ENCODE assay signal across 13 mouse cellular contexts in genomic region chr3:84060128-84060527, GRCm38 (mm10). TPM values are rescaled to one million over a fixed set of nuclear protein-coding genes. Genes with fewer than 3 reads are reported as not detected.
DNase-seq lines count a peak whose midpoint lies in the region; ATAC-seq and TF ChIP-seq lines count a peak whose summit lies in the region.
"Had no signal": no experiment of that assay in that cellular context is flagged by ENCODE, and none has a peak within 500 bp of the region (broad histone marks: within the 10 kb centered on the region; RNA-seq: fewer than 3 reads in every experiment).

No protein-coding gene starts in this region.

- no peak overlapping the region for H3K9ac ChIP-seq in forebrain, embryonic 16.5 days (replicated peaks; ENCODE audit: low read depth, low read length)
- no peak overlapping the region for H3K9ac ChIP-seq in forebrain, embryonic 11.5 days (ENCODE audit: low read length)
- H3K9ac ChIP-seq in liver, postnatal 0 days (replicated peaks) = no peak overlapping the region
- H3K9ac ChIP-seq in liver, embryonic 12.5 days = no peak overlapping the region
- H3K9ac ChIP-seq in limb, embryonic 15.5 days = no peak overlapping the region
- H3K9ac ChIP-seq in hindbrain, embryonic 12.5 days = no peak overlapping the region
- H3K9ac ChIP-seq: hindbrain, embryonic 13.5 days had no signal

- WGBS in forebrain, embryonic 16.5 days = 52% methylated on average over 4 of the region's 4 CpGs
- 74% methylated on average over 4 of the region's 4 CpGs for WGBS in forebrain, embryonic 11.5 days
- WGBS in liver, postnatal 0 days (ENCODE audit: insufficient replicate concordance) = 52% methylated on average over 4 of the region's 4 CpGs
- 52% methylated on average over 4 of the region's 4 CpGs for WGBS in liver, embryonic 12.5 days (ENCODE audit: insufficient replicate concordance)
- 31% methylated on average over 4 of the region's 4 CpGs for WGBS in embryonic facial prominence, embryonic 10.5 days
- WGBS in limb, embryonic 15.5 days = 15% methylated on average over 4 of the region's 4 CpGs
- 58% methylated on average over 4 of the region's 4 CpGs for WGBS in hindbrain, embryonic 12.5 days

- no peaks in the 10 kb centered on the region for H3K36me3 ChIP-seq in forebrain, embryonic 16.5 days (ENCODE audit: control insufficient read depth, insufficient read depth)
- H3K36me3 ChIP-seq in forebrain, embryonic 11.5 days (ENCODE audit: control insufficient read depth, insufficient read depth, low read length) = no peaks in the 10 kb centered on the region
- H3K36me3 ChIP-seq in liver, postnatal 0 days (replicated peaks; ENCODE audit: insufficient read depth, low read length) = no peaks in the 10 kb centered on the region
- H3K36me3 ChIP-seq in liver, embryonic 12.5 days = no peaks in the 10 kb centered on the region
- H3K36me3 ChIP-seq in embryonic facial prominence, embryonic 10.5 days (replicated peaks) = no peaks in the 10 kb centered on the region
- H3K36me3 ChIP-seq in limb, embryonic 15.5 days = no peaks in the 10 kb centered on the region
- no peaks in the 10 kb centered on the region for H3K36me3 ChIP-seq in hindbrain, embryonic 12.5 days
- H3K36me3 ChIP-seq: hindbrain, embryonic 13.5 days had no signal

- 0 out of 2 replicates have a peak, but pooled peaks have one; percentile 18 for ATAC-seq in forebrain, embryonic 16.5 days
- ATAC-seq in forebrain, embryonic 11.5 days (replicated peaks; ENCODE audit: low FRiP score) = no peak
- ATAC-seq in liver, postnatal 0 days = no peak
- ATAC-seq in liver, embryonic 12.5 days = no peak
- ATAC-seq in limb, embryonic 15.5 days (ENCODE audit: insufficient number of reproducible peaks, low FRiP score, low TSS enrichment, low read depth) = no peak
- no peak for ATAC-seq in hindbrain, embryonic 12.5 days (ENCODE audit: low FRiP score)
- no peak for ATAC-seq in erythroblast, adult 5-6 weeks (replicated peaks; ENCODE audit: low FRiP score, poor library complexity, severe bottlenecking)

- no peaks in the 10 kb centered on the region for H3K9me3 ChIP-seq in forebrain, embryonic 16.5 days (ENCODE audit: control insufficient read depth, low read length)
- no peaks in the 10 kb centered on the region for H3K9me3 ChIP-seq in forebrain, embryonic 11.5 days (ENCODE audit: control insufficient read depth, low read length)
- H3K9me3 ChIP-seq in liver, postnatal 0 days (ENCODE audit: low read length) = no peaks in the 10 kb centered on the region; the same call in 1 of the 2 replicates
- no peaks in the 10 kb centered on the region for H3K9me3 ChIP-seq in liver, embryonic 12.5 days (replicated peaks)
- peaks cover 10% of the 10 kb centered on the region; the same call in 1 of the 2 replicates for H3K9me3 ChIP-seq in embryonic facial prominence, embryonic 10.5 days
- H3K9me3 ChIP-seq in limb, embryonic 15.5 days = no peaks in the 10 kb centered on the region
- H3K9me3 ChIP-seq in hindbrain, embryonic 12.5 days (replicated peaks) = 0 out of 2 replicates have a peak, but pooled peaks cover 2% of the 10 kb centered on the region

- DNase-seq in forebrain, embryonic 11.5 days (ENCODE audit: low spot score) = no peak
- no peak for DNase-seq in liver, postnatal 0 days
- no peak for DNase-seq in embryonic facial prominence, embryonic 10.5 days (ENCODE audit: low spot score)
- DNase-seq: cerebellum, adult 2 months; kidney, adult 18-20 months; spleen, adult 18-20 months had no signal

- no peaks in the 10 kb centered on the region for H3K27me3 ChIP-seq in forebrain, embryonic 16.5 days (replicated peaks; ENCODE audit: control insufficient read depth, insufficient read depth, low read length)
- H3K27me3 ChIP-seq in forebrain, embryonic 11.5 days (ENCODE audit: control insufficient read depth, insufficient read depth, low read length) = no peaks in the 10 kb centered on the region
- no peaks in the 10 kb centered on the region for H3K27me3 ChIP-seq in liver, postnatal 0 days (ENCODE audit: insufficient read depth, low read length)
- H3K27me3 ChIP-seq in liver, embryonic 12.5 days (replicated peaks) = no peaks in the 10 kb centered on the region
- H3K27me3 ChIP-seq in embryonic facial prominence, embryonic 10.5 days (replicated peaks; ENCODE audit: low read depth, poor library complexity, severe bottlenecking) = no peaks in the 10 kb centered on the region
- H3K27me3 ChIP-seq in limb, embryonic 15.5 days = no peaks in the 10 kb centered on the region
- H3K27me3 ChIP-seq in hindbrain, embryonic 12.5 days = no peaks in the 10 kb centered on the region
- H3K27me3 ChIP-seq: hindbrain, embryonic 13.5 days had no signal

- no peak overlapping the region for H3K4me3 ChIP-seq in forebrain, embryonic 16.5 days (replicated peaks; ENCODE audit: low read length)
- no peak overlapping the region for H3K4me3 ChIP-seq in forebrain, embryonic 11.5 days (ENCODE audit: low read depth, low read length)
- no peak overlapping the region for H3K4me3 ChIP-seq in liver, postnatal 0 days (ENCODE audit: low read depth, low read length)
- H3K4me3 ChIP-seq in liver, embryonic 12.5 days = no peak overlapping the region
- H3K4me3 ChIP-seq in embryonic facial prominence, embryonic 10.5 days = no peak overlapping the region
- no peak overlapping the region for H3K4me3 ChIP-seq in limb, embryonic 15.5 days
- no peak overlapping the region for H3K4me3 ChIP-seq in hindbrain, embryonic 12.5 days
- H3K4me3 ChIP-seq: hindbrain, embryonic 13.5 days had no signal

- H3K27ac ChIP-seq in forebrain, embryonic 16.5 days (ENCODE audit: low read length) = peak overlapping the region; percentile 50
- no peak overlapping the region for H3K27ac ChIP-seq in forebrain, embryonic 11.5 days (ENCODE audit: low read depth, low read length)
- peak overlapping the region; percentile 16; the same call in 1 of the 2 replicates for H3K27ac ChIP-seq in liver, postnatal 0 days (ENCODE audit: low read depth)
- no peak overlapping the region for H3K27ac ChIP-seq in liver, embryonic 12.5 days
- peak overlapping the region; percentile 80 for H3K27ac ChIP-seq in embryonic facial prominence, embryonic 10.5 days (replicated peaks)
- peak overlapping the region; percentile 77; the same call in 1 of the 2 replicates for H3K27ac ChIP-seq in limb, embryonic 15.5 days
- H3K27ac ChIP-seq in hindbrain, embryonic 12.5 days = no peak overlapping the region
- H3K27ac ChIP-seq: hindbrain, embryonic 13.5 days had no signal

- H3K4me2 ChIP-seq in forebrain, embryonic 16.5 days (ENCODE audit: low read length) = no peak overlapping the region
- no peak overlapping the region for H3K4me2 ChIP-seq in forebrain, embryonic 11.5 days (ENCODE audit: low read depth, low read length, severe bottlenecking)
- H3K4me2 ChIP-seq in liver, postnatal 0 days (ENCODE audit: low read depth, low read length) = no peak overlapping the region
- H3K4me2 ChIP-seq in liver, embryonic 12.5 days = no peak overlapping the region
- peak overlapping the region; percentile 8; the same call in 1 of the 2 replicates for H3K4me2 ChIP-seq in limb, embryonic 15.5 days
- H3K4me2 ChIP-seq in hindbrain, embryonic 12.5 days (replicated peaks) = no peak overlapping the region
- H3K4me2 ChIP-seq: hindbrain, embryonic 13.5 days; midbrain, embryonic 11.5 days had no signal

- no peak for TF ChIP-seq EP300 in liver, postnatal 0 days (IDR thresholded peaks at IDR 0.05; ENCODE audit: low read depth)

- TF ChIP-seq CTCF in liver, postnatal 0 days (IDR thresholded peaks at IDR 0.05; ENCODE audit: low read depth) = no peak

- peaks cover 15% of the 10 kb centered on the region for H3K4me1 ChIP-seq in forebrain, embryonic 16.5 days (replicated peaks; ENCODE audit: control insufficient read depth, insufficient read depth, low read length)
- no peaks in the 10 kb centered on the region for H3K4me1 ChIP-seq in forebrain, embryonic 11.5 days (replicated peaks; ENCODE audit: control insufficient read depth, insufficient read depth, low read length)
- H3K4me1 ChIP-seq in liver, postnatal 0 days (ENCODE audit: insufficient read depth) = peaks cover 23% of the 10 kb centered on the region
- H3K4me1 ChIP-seq in liver, embryonic 12.5 days = peaks cover 4% of the 10 kb centered on the region; the same call in 1 of the 2 replicates
- H3K4me1 ChIP-seq in embryonic facial prominence, embryonic 10.5 days = peaks cover 24% of the 10 kb centered on the region
- H3K4me1 ChIP-seq in limb, embryonic 15.5 days = peaks cover 16% of the 10 kb centered on the region
- H3K4me1 ChIP-seq in hindbrain, embryonic 12.5 days = no peaks in the 10 kb centered on the region

RNA-seq across cellular contexts. Expression of gene Tmem131l, which starts 20.2 kb away (rescaled TPM):
- 129 and 134 TPM in 2 replicates for polyA plus RNA-seq in forebrain, embryonic 16.5 days (2015; fragmentation: Nextera tagmentation; extraction: Ambion mirVana)
- polyA plus RNA-seq in forebrain, embryonic 11.5 days (2014; fragmentation: Nextera tagmentation; extraction: Ambion mirVana) = 96.0 and 99.2 TPM in 2 replicates
- polyA plus RNA-seq in liver, postnatal 0 days (2015; fragmentation: Nextera tagmentation; extraction: Ambion mirVana) = 19.1 and 20.2 TPM in 2 replicates
- polyA plus RNA-seq in liver, embryonic 12.5 days (2016; fragmentation: Nextera tagmentation; extraction: Ambion mirVana) = 30.3 and 32.0 TPM in 2 replicates
- polyA plus RNA-seq in embryonic facial prominence, embryonic 10.5 days (2016; fragmentation: Nextera tagmentation; extraction: Ambion mirVana) = 82.6 and 84.7 TPM in 2 replicates
- polyA plus RNA-seq in limb, embryonic 15.5 days (2015; fragmentation: Nextera tagmentation; extraction: Ambion mirVana) = 47.9 and 51.4 TPM in 2 replicates
- polyA plus RNA-seq in hindbrain, embryonic 12.5 days (2016; fragmentation: Nextera tagmentation; extraction: Ambion mirVana) = 81.5 and 84.3 TPM in 2 replicates
- total RNA-seq in erythroblast, adult 5-6 weeks (2015; ENCODE audit: low replicate concordance) = 753 and 807 TPM in 2 replicates
- total RNA-seq in erythroblast, adult 5-6 weeks (2017; ENCODE audit: low replicate concordance) = 938 and 1,004 TPM in 2 replicates

Comparison
In these comparisons a context has a peak if more than half of its experiments do, and no peak if none do; other contexts are left out.
1. H3K27ac ChIP-seq: peak in forebrain, embryonic 16.5 days (single experiment), liver, postnatal 0 days (single experiment), embryonic facial prominence, embryonic 10.5 days (single experiment) and limb, embryonic 15.5 days (single experiment); none in forebrain, embryonic 11.5 days (single experiment), liver, embryonic 12.5 days (single experiment) and hindbrain, embryonic 12.5 days (single experiment).